Mouse (Mus musculus) lung, adult 2 months (tissue): Measurements from ENCODE around the gene C1ra. TPM values are rescaled to one million over a fixed set of nuclear protein-coding genes. Genes with fewer than 3 reads are reported as not detected.
"Not testable (repeated sequence)": the region's sequence is repeated elsewhere in the genome, so short reads cannot be mapped to it uniquely, and the experiment has no call there.

ENCODE experiments used
- DNase-seq: peaks from one replicate; pipeline ENCODE4 v3.0.0; 2022
- H3K4me1 ChIP-seq: fragments of 200-500 bp; 2 replicates; pipeline ENCODE4 v1.6.1; 2011; ENCODE audit warnings: low read length; ENCODE audit not compliant: control insufficient read depth, insufficient read depth
- H3K4me3 ChIP-seq: fragments of 200-500 bp; replicated peaks from 2 replicates; pipeline ENCODE3; 2011; ENCODE audit warnings: low read depth, mild to moderate bottlenecking, control low read depth, low read length; ENCODE audit errors: extremely low read depth
- CTCF ChIP-seq: fragments of 200-500 bp; IDR thresholded peaks from 2 replicates; pipeline ENCODE4 v1.5.1; 2011; ENCODE audit warnings: mild to moderate bottlenecking, low read length, control low read depth; ENCODE audit not compliant: insufficient read depth
- POLR2A ChIP-seq: fragments of 200-500 bp; IDR thresholded peaks from 2 replicates; pipeline ENCODE4 v1.6.1; 2011; ENCODE audit warnings: low read depth, mild to moderate bottlenecking, control low read depth, low read length, borderline replicate concordance; ENCODE audit errors: extremely low read depth
- WGBS: fragments of 180-500 bp; shearing (Covaris S2); methylation state at CpG from one replicate; pipeline ENCODE4 v1.1.7; 2018; 5-methylcytosine and 5-hydroxymethylcytosine counted together
- polyA plus RNA-seq: library from polyadenylated mRNA; depleted of rRNA; stranded (reverse); fragments of >200 nt; gene quantifications from 2 replicates; pipeline ENCODE4 v1.2.3, GENCODE M21; 2012; rRNA removed

Gene C1ra
- 47.2 and 58.0 TPM in 2 replicates for polyA plus RNA-seq

GRCm38 (mm10) chr6:124512355-124512836 is at the start of gene C1ra:
C1ra (plus strand) TSS chr6:124512405.
- Histone ChIP-seq H3K4me3 (peak within 1 kb of the TSS; percentile 77), H3K4me1 (no peaks in the 10 kb centered on the region; the same call in 1 of the 2 replicates)
- 3% methylated on average over 6 of the region's 6 CpGs for WGBS
- TF ChIP-seq CTCF (peak; percentile 65), POLR2A (no peak)
- DNase-seq: peak; percentile 64

- no peaks in the 10 kb centered on the region for H3K4me1 ChIP-seq
- no peak for DNase-seq
- TF ChIP-seq CTCF: no peak
- TF ChIP-seq POLR2A: no peak
- no peak overlapping the region for H3K4me3 ChIP-seq
- 32% methylated on average over 8 of the region's 8 CpGs for WGBS
Observed at GRCm38 (mm10) chr6:124463881-124464291, 48.3 kb upstream of the C1ra start.

- DNase-seq: peak; percentile 56
- 7% methylated on average over 27 of the region's 27 CpGs for WGBS
- H3K4me3 ChIP-seq: peak within 1 kb of the TSS; percentile 11
- no peak for TF ChIP-seq CTCF
- no peak for TF ChIP-seq POLR2A
- no peaks in the 10 kb centered on the region for H3K4me1 ChIP-seq
Observed at GRCm38 (mm10) chr6:124464305-124465271, 47.6 kb upstream of the C1ra start, which contains the start of gene Clstn3. Clstn3 (minus strand) TSS chr6:124464794.

- WGBS: 43% methylated on average over 6 of the region's 6 CpGs
- no peak for DNase-seq
- TF ChIP-seq CTCF (no peak), POLR2A (no peak)
- Histone ChIP-seq H3K4me1 (no peaks in the 10 kb centered on the region), H3K4me3 (no peak overlapping the region)
Observed at GRCm38 (mm10) chr6:124465299-124465698, 46.9 kb upstream of the C1ra start.

DNA sequence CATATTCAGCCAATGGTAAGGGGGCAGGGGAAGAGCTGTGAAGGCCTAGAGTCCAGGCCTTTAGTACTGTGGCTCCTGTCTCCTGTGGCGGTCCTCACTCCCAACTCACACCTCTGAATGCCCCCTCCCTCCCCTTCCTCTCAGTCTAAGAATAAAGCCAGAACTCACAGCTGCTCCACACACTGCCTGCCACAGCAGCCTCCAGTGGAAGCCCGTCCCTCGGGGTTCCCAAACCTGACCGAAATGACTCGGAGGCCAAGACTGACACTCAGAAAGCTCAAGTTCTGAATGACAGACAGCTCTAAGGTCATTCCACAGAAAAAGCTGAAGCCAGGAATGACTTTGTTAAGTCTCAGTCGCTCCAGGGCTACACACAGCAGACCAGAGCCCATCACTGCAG is 46.5 kb upstream of the C1ra start:
- no peak for DNase-seq
- no peak overlapping the region for H3K4me3 ChIP-seq
- TF ChIP-seq POLR2A: no peak
- TF ChIP-seq CTCF: no peak
- WGBS: 72% methylated on average over 6 of the region's 6 CpGs
- H3K4me1 ChIP-seq: no peaks in the 10 kb centered on the region

DNA sequence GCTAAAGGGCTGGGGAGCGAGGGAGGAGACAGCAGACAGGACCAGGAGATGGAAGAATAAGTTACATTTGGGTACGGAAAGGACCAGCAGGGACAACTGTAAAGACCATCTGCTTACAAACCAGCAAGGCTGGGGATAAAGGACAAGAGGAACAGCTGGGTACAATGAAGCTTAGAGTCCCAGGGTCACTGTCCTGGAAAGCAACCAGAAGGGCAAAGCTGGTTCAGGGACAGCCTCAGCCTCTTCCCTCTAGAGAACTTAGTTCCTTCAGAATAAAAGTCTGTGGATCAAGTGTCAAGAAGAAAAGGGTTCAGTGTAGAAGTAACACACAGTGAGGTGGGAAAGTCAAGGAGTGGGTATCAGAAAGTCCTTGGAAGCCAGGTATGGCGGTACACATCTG is 41.1 kb upstream of the C1ra start:
- 91% methylated on average over 3 of the region's 3 CpGs for WGBS
- Histone ChIP-seq H3K4me3 (no peak overlapping the region), H3K4me1 (no peaks in the 10 kb centered on the region)
- TF ChIP-seq CTCF (no peak), POLR2A (no peak)
- DNase-seq: no peak

DNA sequence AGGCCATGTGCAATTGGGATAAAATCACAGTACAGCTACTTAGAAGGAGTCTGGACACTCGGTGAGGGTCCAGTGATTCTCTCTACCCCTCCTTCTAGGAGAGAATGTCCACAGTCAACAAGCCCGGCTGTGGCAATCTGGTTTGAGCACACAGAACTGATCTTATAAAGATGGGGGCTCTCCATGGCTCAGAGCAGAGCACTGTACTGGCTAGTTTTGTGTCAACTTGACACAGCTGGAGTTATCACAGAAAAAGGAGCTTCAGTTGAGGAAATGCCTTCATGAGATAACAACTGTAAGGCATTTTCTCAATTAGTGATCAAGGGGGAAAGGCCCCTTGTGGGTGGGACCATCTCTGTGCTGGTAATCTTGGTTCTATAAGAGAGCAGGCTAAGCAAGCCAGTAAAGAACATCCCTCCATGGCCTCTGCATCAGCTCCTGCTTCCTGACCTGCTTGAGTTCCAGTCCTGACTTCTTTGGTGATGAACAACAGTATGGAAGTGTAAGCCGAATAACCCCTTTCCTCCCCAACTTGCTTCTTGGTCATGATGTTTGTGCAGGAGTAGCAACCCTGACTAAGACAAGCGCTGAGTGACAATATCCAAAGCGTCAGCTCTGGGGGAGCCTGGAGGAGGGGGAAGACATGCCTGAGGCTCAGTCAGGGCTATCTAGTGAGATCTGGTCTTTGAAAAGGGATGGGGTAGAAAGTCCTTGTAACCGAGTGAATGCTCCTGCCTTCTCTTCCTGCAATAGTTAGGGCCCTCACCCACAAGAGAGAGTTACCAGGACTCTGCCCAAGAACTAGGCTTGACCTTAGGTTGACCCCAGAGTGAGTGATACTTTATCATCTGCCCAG is 40.2 kb upstream of the C1ra start:
- H3K4me1 ChIP-seq, H3K4me3 ChIP-seq, DNase-seq: not testable (repeated sequence)
- 77% methylated on average over 6 of the region's 6 CpGs for WGBS

DNA sequence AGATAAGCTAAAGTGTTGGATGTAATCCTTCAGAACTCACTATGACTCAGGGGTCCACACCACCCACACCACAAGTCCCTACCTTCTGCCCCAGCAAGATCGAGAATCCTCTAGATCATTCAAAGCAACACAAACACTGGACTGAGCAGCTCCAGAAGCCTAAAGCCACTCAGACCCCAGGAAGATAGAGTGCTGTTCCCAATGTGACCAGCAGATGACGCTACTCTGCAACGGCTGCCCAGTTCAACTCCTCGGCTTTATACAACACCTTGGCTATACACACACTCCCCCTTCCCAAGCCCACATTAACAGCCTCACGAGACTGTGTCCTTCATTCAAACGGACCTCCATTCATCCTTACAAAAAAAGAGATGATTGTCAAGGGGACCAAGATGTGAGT is 39.4 kb upstream of the C1ra start:
- Histone ChIP-seq H3K4me1 (peaks cover 2% of the 10 kb centered on the region; the same call in 1 of the 2 replicates), H3K4me3 (no peak overlapping the region)
- TF ChIP-seq CTCF (peak; percentile 83), POLR2A (no peak)
- peak; percentile 65 for DNase-seq
- 35% methylated on average over 6 of the region's 6 CpGs for WGBS

- Histone ChIP-seq H3K4me1 (peaks cover 8% of the 10 kb centered on the region; the same call in 1 of the 2 replicates), H3K4me3 (no peak overlapping the region)
- TF ChIP-seq POLR2A (no peak), CTCF (no peak)
- WGBS: 76% methylated on average over 11 of the region's 11 CpGs
- no peak for DNase-seq
Observed at GRCm38 (mm10) chr6:124474621-124475020, 37.6 kb upstream of the C1ra start.

- H3K4me3 ChIP-seq, H3K4me1 ChIP-seq, DNase-seq: not testable (repeated sequence)
- 83% methylated on average over 8 of the region's 11 CpGs for WGBS
Observed at GRCm38 (mm10) chr6:124475335-124476075, 36.7 kb upstream of the C1ra start.
